ENCODE assay signal across 9 mouse cellular contexts in the genomic region with DNA sequence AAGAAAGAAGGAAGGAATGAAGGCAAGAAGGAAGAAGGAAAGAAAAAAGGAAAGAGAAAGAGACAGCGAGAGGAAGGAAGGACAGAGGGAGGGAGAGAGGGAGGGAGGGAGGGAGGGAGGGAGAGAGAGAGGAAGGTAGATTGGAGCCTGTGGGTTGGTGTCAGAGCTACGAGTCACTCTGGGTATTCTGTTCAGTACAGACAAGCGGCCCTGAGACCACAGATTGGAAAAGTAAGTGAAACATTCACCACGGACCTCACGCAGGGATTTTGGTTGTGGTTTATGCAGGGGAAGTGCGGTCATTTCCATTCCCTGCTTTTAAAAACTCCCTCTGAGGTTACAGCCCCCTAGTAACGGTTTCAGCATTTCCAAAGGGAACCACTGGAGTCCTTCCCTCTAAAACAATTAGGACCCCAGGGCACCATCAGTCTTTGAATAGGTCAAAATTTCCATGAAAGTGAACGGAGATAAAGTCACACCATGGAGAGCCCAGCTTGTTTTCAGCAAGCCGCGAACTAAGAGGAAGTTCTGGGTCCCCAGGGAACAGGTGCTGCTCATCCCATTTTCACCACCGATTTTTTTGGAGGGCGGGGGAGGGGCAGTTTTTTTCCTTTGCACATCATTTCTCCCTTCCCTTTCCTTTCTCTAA. TPM values are rescaled to one million over a fixed set of nuclear protein-coding genes. Genes with fewer than 3 reads are reported as not detected.
DNase-seq lines count a peak whose midpoint lies in the region; ATAC-seq lines count a peak whose summit lies in the region.
"Had no signal": no experiment of that assay in that cellular context is flagged by ENCODE, and none has a peak within 500 bp of the region (broad histone marks: within the 10 kb centered on the region; RNA-seq: fewer than 3 reads in every experiment).

No protein-coding gene starts in this region.

- no peak for DNase-seq in heart, postnatal 4 days
- no peak for DNase-seq in gastrocnemius, postnatal 36 days
- DNase-seq in left cerebral cortex, adult 9 months (ENCODE audit: low spot score in 2 of 2), result no peak
- no peak for DNase-seq in layer of hippocampus, adult 8-10 months (ENCODE audit: low spot score in 2 of 2)
- DNase-seq: gastrocnemius, postnatal 14 days had no signal

- ATAC-seq in heart, embryonic 14.5 days (ENCODE audit: insufficient number of reproducible peaks, insufficient read depth, low FRiP score, low read depth), result no peak
- no peak for ATAC-seq in embryonic facial prominence, embryonic 15.5 days (ENCODE audit: insufficient number of reproducible peaks, low FRiP score, low TSS enrichment, low read depth)
- peak; percentile 49; the same call in 1 of the 2 replicates for ATAC-seq in kidney, embryonic 15.5 days (replicated peaks; ENCODE audit: low FRiP score)
- no peak for ATAC-seq in neural tube, embryonic 12.5 days (ENCODE audit: low FRiP score, low read depth)

- no peaks in the 10 kb centered on the region for H3K9me3 ChIP-seq in heart, embryonic 14.5 days (ENCODE audit: control insufficient read depth, low read length)
- no peaks in the 10 kb centered on the region for H3K9me3 ChIP-seq in embryonic facial prominence, embryonic 15.5 days (replicated peaks)
- H3K9me3 ChIP-seq in kidney, embryonic 15.5 days (replicated peaks), result no peaks in the 10 kb centered on the region
- no peaks in the 10 kb centered on the region for H3K9me3 ChIP-seq in neural tube, embryonic 12.5 days

- no peaks in the 10 kb centered on the region for H3K27me3 ChIP-seq in heart, embryonic 14.5 days (ENCODE audit: control insufficient read depth, insufficient read depth, low read length)
- H3K27me3 ChIP-seq in embryonic facial prominence, embryonic 15.5 days, result no peaks in the 10 kb centered on the region
- no peaks in the 10 kb centered on the region for H3K27me3 ChIP-seq in kidney, embryonic 15.5 days
- no peaks in the 10 kb centered on the region for H3K27me3 ChIP-seq in neural tube, embryonic 12.5 days (replicated peaks)

- 4% methylated on average over 12 of the region's 12 CpGs for WGBS in heart, embryonic 14.5 days
- WGBS in embryonic facial prominence, embryonic 15.5 days, result 3% methylated on average over 12 of the region's 12 CpGs
- 5% methylated on average over 12 of the region's 12 CpGs for WGBS in kidney, embryonic 15.5 days
- under 1% methylated on average over 12 of the region's 12 CpGs for WGBS in neural tube, embryonic 12.5 days

- no peak overlapping the region for H3K27ac ChIP-seq in heart, embryonic 14.5 days (replicated peaks in 1 of 2; ENCODE audit: control insufficient read depth in 1 of 2, insufficient read depth in 1 of 2, low read depth in 2 of 2, low read length in 2 of 2)
- no peak overlapping the region for H3K27ac ChIP-seq in embryonic facial prominence, embryonic 15.5 days (replicated peaks)
- no peak overlapping the region for H3K27ac ChIP-seq in kidney, embryonic 15.5 days
- no peak overlapping the region for H3K27ac ChIP-seq in neural tube, embryonic 12.5 days

- peak overlapping the region; percentile 54 for H3K4me2 ChIP-seq in heart, embryonic 14.5 days (ENCODE audit: low read length)
- H3K4me2 ChIP-seq in embryonic facial prominence, embryonic 15.5 days (replicated peaks), result peak overlapping the region; percentile 38
- H3K4me2 ChIP-seq in kidney, embryonic 15.5 days, result peak overlapping the region; percentile 47
- H3K4me2 ChIP-seq in neural tube, embryonic 12.5 days (replicated peaks), result peak overlapping the region; percentile 27

- intact Hi-C loops in gastrocnemius, postnatal 36 days (cut with DNase I), result no loop called here

- no peaks in the 10 kb centered on the region for H3K36me3 ChIP-seq in heart, embryonic 14.5 days (ENCODE audit: control insufficient read depth, insufficient read depth, low read length)
- H3K36me3 ChIP-seq in embryonic facial prominence, embryonic 15.5 days, result no peaks in the 10 kb centered on the region
- H3K36me3 ChIP-seq in kidney, embryonic 15.5 days, result no peaks in the 10 kb centered on the region
- H3K36me3 ChIP-seq in neural tube, embryonic 12.5 days, result no peaks in the 10 kb centered on the region

- no peak overlapping the region for H3K9ac ChIP-seq in heart, embryonic 14.5 days (ENCODE audit: low read length)
- no peak overlapping the region for H3K9ac ChIP-seq in embryonic facial prominence, embryonic 15.5 days
- H3K9ac ChIP-seq in kidney, embryonic 15.5 days, result no peak overlapping the region
- no peak overlapping the region for H3K9ac ChIP-seq in neural tube, embryonic 12.5 days

- H3K4me3 ChIP-seq in heart, embryonic 14.5 days (ENCODE audit: control insufficient read depth in 1 of 2, insufficient read depth in 1 of 2, low read depth in 1 of 2, low read length in 2 of 2), result peak overlapping the region; percentile 8 to 17; a peak in 2 of 4 replicates
- peak overlapping the region; percentile 7; the same call in 1 of the 2 replicates for H3K4me3 ChIP-seq in embryonic facial prominence, embryonic 15.5 days (replicated peaks)
- H3K4me3 ChIP-seq in kidney, embryonic 15.5 days (replicated peaks), result peak overlapping the region; percentile 21
- no peak overlapping the region for H3K4me3 ChIP-seq in neural tube, embryonic 12.5 days

- H3K4me1 ChIP-seq in heart, embryonic 14.5 days (ENCODE audit: control insufficient read depth in 2 of 2, insufficient read depth in 2 of 2, low read length in 2 of 2), result peaks cover 0 to 4% of the 10 kb centered on the region in 2 experiments; a peak in 1 of 4 replicates
- H3K4me1 ChIP-seq in embryonic facial prominence, embryonic 15.5 days, result no peaks in the 10 kb centered on the region
- H3K4me1 ChIP-seq in kidney, embryonic 15.5 days, result no peaks in the 10 kb centered on the region
- H3K4me1 ChIP-seq in neural tube, embryonic 12.5 days, result no peaks in the 10 kb centered on the region

RNA-seq across cellular contexts. Expression of gene Trio, which starts 45.2 kb away (rescaled TPM):
- 23.8 and 29.4 TPM in 2 replicates for polyA plus RNA-seq in heart, embryonic 14.5 days (2014; fragmentation: Nextera tagmentation; extraction: Ambion mirVana)
- total RNA-seq in heart, postnatal 4 days (2021), result 10 to 100 TPM; 91.2 to 98.7 TPM
- polyA plus RNA-seq in embryonic facial prominence, embryonic 15.5 days (2015; fragmentation: Nextera tagmentation; extraction: Ambion mirVana), result 45.3 and 54.5 TPM in 2 replicates
- 27.3 and 28.8 TPM in 2 replicates for polyA plus RNA-seq in kidney, embryonic 15.5 days (2015; fragmentation: Nextera tagmentation; extraction: Ambion mirVana)
- 38.1 and 38.6 TPM in 2 replicates for polyA plus RNA-seq in neural tube, embryonic 12.5 days (2016; fragmentation: Nextera tagmentation; extraction: Ambion mirVana)
- 10 to 100 TPM; 26.4 to 32.8 TPM for total RNA-seq in gastrocnemius, postnatal 36 days (2021)
- total RNA-seq in layer of hippocampus, adult 8-10 months (2022), result 100 to 1,000 TPM; 242 to 353 (median 293) TPM
